Mouse (Mus musculus): Measurements from ENCODE around the gene Nrros.
"Not testable (repeated sequence)": the region's sequence is repeated elsewhere in the genome, so short reads cannot be mapped to it uniquely, and the experiment has no call there.

The Nrros gene

DNA sequence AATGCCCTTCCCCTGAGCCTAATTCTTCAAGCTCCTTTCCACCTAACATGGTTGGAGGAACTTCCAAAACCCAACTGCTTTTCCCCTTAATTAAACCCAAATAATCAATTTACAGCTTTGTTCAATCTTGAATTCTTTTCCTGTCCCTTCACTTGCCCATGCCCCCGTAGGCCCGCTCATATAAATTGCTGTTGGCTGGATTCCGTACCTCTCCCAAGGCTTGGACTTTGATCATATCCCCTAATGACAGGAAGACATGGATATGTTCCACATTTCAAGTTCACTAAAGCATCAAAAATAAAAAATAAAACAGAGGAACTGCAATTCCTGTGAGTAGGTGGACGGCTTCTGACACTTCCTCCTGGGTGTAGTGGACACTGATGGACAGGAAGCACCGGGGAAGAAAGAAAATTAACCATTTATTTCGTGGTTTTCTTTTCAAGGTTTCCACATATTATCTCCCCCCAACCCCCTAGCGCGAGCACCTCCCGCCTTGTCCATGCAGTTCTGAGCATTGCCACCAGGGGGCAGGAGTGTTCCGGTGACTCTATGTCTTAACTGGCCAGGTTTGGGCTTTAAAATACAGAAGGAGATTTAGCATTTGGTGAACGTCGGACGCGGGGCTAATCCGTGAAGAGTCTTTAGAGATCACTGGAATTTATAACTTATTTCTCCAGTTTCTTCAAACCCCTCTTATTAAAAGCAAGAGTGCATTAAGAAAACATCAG lies 50.3 kb downstream of the Nrros start:
- peak; percentile 60 to 86 for DNase-seq (ENCODE audit: low spot score in 2 of 2)

DNA sequence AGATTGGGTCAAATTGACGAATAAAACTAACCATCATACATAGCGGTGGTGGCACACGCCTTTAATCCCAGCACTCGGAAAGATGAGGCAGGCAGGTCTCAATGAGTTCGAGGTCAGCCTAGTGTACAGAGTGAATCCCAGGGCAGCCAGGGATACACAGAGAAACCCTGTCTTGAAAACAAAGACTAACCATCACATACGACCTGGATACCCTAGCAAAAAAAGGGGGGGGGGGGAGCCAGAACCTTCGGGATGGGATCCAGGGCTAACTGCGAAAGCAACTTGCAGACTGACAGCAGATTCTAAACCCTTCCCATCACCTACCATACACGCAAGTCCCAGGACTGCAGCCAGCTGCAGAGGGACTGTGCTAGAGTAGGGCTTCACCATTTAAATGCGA lies 51.0 kb downstream of the Nrros start:
- no peak for DNase-seq (ENCODE audit: low spot score in 2 of 2)

DNA sequence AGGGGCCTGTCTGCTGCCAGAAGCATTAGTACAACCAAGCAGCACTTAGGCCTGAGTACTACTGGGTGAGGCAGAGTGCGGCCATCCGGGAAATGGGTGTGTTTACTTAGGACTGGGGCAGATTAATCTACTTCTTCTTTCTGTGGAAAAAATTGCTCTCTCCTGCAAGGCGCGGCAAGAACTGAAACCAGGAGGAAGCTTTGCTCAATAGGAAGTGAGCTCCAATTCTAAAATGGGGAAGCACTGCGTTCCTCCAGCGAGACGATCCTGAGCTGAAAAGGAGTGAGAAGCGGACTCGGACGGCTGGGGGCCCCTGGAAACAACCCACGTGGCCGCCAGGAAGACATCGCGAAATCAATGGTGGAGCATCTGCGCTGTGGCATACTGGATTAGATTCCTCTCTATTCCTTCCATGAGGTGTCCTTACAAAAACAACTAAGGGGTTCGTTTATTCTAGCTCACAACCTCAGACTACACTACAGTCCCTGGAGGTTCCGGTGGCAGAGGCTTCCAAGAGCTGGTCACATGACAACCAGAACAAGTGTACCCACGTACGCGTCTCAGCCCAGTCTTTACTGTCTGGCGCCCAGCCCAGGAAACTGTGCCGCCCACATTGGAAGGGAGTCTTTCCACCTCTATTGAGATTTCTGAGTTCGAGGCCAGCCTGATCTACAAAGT lies 51.7 kb downstream of the Nrros start:
- DNase-seq (ENCODE audit: low spot score in 2 of 2), result peak; percentile 48 to 52

DNA sequence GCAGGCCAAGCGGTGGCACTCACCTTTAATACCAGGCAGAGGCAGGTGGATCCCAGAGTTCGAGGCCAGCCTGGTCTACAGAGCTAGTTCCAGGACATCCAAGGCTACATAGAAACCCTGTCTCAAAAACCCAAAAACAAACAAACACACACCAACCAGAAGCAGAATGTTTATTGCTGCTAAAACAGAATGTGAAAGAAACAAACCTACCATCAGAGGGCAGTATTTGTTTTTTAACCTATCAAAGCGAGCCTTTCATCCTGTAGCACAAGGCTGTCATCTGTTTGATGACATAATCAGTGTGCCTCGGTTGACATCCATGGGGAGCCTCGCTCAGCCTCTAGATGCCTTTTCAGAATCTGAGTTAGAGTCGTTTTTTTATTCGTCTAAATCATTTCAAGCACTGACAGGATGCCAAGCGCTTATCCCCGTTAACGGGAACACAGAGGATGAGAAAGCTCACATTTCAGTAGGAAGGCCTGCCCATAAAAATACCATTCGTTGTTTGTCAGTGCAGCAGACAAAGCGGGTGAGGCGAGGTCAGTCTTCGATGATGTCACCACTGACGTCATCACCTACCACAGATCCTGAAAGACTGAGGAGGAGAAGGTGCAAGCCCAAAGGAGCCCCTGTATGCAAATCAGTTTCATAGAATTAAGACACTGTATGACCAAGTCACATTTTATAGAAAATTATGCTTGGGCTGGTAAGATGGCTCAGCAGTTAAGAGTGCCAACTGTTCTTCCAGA lies 54.3 kb downstream of the Nrros start:
- no peak for DNase-seq (ENCODE audit: low spot score in 2 of 2)

DNA sequence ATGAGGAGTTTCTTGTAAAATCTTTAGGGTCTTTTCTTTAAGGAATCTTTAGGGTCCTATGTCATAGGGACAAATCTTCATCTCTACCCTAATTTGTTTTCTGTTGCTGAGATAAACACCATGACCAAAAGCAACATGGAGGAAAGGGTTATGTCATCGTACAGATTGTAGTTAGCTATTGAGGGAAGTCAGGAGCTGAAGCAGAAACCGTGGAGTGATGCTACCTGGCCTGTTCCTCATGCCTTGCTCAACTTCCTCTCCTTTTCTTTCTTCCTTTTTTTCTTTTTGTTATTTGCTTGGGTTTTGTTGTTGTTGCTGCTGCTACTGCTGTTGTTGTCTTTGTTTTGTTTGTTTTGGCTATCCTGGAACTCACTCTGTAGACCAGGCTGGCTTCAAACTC lies 56.8 kb downstream of the Nrros start:
- DNase-seq (ENCODE audit: low spot score in 2 of 2), result no peak

DNA sequence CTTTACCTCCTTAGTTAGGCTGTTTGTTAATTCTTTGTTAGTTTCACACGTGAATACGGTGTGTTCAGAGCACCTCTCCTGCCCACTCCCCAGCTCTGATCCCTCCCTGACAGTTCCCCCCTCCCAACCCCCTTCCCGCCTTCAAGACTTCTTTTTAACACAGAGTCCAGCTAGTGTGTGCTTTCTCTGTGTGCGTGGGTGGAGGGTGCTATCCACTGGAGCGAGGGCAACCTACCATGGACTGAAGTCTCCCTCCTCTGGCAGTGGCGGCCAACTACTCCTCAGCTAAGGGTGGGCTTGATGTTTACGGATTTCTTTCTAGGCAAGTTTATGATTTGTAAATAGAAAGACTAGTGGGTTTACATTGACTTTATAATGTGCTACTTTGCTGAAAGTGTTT lies 57.2 kb downstream of the Nrros start:
- DNase-seq (ENCODE audit: low spot score in 2 of 2), result no peak

DNA sequence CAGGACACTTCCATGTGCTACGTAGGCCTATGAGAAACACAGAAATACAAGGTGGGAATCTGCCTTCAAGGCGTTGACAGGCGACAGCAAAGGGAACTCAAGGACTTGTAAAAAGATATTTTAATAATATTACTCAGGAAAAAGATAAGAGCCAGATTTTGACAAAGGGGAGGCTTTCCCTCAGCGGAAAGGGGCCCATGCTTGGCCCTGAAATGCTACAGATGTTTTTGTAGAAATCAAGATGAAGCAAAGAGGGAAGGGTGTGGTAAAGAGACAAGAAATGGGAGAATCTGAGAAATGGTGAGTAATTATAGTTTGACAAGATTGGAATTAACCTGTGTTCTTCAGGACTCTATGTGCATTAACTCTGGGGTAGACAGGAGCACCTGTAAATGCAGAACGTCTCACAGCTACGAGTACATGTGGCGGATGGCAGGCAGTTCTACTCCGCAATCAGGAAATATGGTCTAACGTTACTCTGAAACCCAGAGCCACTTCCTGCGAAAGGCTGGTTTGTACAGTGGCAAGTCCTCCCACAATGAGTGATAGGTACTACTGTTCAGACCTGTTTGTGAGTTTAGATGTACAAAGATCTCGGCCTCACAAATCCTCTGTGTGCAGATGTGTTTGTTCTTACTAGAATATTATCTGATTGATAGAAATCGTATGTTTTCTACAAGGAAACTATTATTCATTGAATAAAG lies 57.9 kb downstream of the Nrros start:
- DNase-seq (ENCODE audit: low spot score in 2 of 2), result no peak

DNA sequence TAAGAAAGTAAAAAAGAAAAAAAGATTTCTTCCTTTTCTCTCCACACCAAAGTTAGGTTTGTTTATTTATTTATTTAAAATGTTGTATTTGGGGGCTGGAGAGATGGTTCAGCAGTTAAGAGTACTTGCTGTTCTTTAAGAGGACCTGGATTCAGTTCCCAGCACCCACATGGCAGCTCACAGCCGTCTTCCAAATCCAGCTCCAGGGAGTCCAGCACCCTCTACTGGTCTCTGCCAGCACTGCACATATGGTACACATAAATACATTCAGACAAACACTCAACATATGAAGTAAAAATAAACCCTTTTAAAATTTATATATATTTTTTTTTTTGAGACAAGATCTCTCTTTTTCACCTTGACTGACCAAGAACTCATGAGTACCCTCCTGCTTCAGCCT lies 59.7 kb downstream of the Nrros start:
- DNase-seq (ENCODE audit: low spot score in 2 of 2), result no peak

DNA sequence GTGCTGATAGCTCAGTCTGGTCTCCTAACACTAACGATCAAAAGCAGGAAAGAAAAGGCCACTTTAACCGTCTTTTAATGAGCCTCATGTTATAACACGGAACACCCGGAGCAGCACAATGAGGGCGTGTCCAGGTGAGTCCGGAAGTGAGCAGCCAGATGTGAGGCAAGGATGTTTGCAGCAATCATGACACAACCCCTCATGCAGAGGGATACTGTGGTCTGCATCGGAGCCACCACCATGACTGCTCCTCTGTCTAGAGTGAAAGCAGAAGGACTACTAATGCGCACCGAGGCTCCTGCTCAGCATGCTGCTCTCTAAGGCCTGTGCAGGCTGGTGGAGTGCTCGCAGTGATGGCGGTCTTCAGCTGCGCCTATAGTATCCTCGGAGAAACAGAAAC lies 63.1 kb downstream of the Nrros start:
- DNase-seq (ENCODE audit: low spot score in 2 of 2), result no peak

DNA sequence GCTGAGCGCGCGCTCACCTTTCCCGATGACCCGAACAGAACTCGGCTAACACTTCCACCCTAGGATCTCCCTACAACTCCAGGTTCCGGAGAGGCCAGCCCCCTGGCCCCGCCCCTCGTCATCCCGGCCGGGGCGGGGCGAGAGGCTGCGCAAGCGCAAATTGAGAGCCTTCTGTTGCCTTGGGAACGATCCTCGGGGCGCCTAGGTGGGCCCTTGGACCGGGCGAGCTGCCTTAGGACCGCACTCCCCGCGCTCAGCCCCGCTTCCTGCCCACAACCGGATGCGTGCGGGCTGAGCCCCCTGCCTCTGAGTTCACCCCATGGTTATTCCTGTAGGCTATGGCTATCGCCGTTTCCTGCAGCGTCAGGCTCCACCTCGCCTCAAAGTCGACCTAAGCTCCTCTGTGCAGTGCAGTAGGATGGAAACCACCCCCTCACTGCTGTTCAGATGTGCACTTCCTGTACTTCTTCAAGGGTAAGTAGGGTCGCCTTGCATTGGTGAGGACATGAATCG lies 65.7 kb downstream of the Nrros start, which contains the start of the genes Pigx and Cep19:
Pigx (minus strand) TSS at position 103 of the 513 bp plus-strand sequence.
Cep19 (plus strand) TSS at position 163 of the 513 bp plus-strand sequence.
- peak; percentile 80 to 86 for DNase-seq (ENCODE audit: low spot score in 2 of 2)

DNA sequence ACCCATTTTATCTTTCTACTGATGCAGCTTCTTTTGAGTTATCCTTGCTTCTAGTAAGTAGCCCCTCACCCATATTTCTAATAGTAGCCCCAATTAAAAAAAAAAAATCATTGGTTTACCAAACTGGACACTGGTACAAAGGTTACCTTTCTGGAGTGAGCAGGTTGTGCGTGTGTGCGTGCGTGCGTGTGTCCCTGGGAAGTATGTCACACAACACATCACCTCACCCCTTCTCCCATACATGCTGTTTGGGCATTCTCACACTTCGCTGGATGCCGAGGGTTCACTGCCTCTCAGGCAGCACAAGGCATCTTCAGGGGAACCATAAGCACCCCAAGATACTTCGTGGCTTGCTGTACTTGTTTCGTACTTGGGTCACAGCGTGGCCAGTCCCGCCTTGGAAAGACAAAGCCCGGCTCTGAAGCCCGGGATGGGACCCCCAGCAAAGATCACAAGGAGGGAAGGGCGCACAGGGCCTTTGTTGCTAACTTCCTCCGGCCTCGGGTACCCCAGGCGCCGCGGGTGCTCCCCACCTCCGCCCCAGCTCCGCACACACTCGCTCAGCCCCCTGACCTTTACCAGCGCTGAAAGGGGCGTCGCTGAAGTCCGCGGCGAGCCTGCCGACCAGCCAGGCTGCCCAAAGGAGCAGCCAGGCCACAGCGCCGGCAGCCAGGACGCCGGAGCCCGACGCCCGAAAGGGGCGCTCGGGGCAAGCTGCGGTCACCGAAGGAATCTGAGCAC lies 66.3 kb downstream of the Nrros start:
- no peak for DNase-seq (ENCODE audit: low spot score in 2 of 2)

DNA sequence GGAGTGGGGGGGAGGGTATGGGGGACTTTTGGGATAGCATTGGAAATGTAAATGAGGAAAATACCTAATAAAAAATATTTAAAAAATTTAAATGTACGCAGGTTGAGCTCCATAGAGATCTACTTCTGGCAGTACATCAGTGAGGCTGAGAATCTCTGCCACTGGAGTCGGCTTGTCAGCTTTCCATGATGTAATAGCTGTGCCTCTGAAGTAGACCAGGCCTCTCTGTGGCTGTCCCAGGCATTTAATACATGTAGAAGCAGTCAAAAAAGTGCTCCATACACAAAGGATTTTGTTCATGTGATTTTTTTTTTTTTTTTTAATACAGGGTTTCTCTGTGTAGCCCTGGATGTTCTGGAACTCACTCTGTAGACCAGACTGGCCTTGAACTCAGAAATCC lies 67.6 kb downstream of the Nrros start:
- not testable (repeated sequence) for DNase-seq (ENCODE audit: low spot score in 2 of 2)
